Mouse (Mus musculus): ENCODE data around the gene Fap.

The Fap gene

GRCm38 (mm10) chr2:62460815-62461450 lies 112.9 kb downstream of the Fap start:
- DNase-seq (ENCODE audit: extremely low read depth, low read depth, low spot score), result no peak

- no peak for DNase-seq (ENCODE audit: extremely low read depth, low read depth, low spot score)
Observed at GRCm38 (mm10) chr2:62460231-62460710, 113.6 kb downstream of the Fap start.

GRCm38 (mm10) chr2:62459241-62460174 lies 114.4 kb downstream of the Fap start:
- no peak for DNase-seq (ENCODE audit: extremely low read depth, low read depth, low spot score)

- DNase-seq (ENCODE audit: extremely low read depth, low read depth, low spot score), result no peak
Observed at GRCm38 (mm10) chr2:62458070-62458469, 115.8 kb downstream of the Fap start.

GRCm38 (mm10) chr2:62454991-62455390 lies 118.9 kb downstream of the Fap start:
- peak; percentile 25 for DNase-seq (ENCODE audit: extremely low read depth, low read depth, low spot score)

- no peak for DNase-seq (ENCODE audit: extremely low read depth, low read depth, low spot score)
Observed at GRCm38 (mm10) chr2:62454033-62454432, 119.8 kb downstream of the Fap start.

All from fat pad, adult 2 months (tissue).